Comparison of ENCODE assay signal across 20 mouse cellular contexts in genomic region chr17:25946349-25946748, GRCm38 (mm10). TPM values are rescaled to one million over a fixed set of nuclear protein-coding genes. Genes with fewer than 3 reads are reported as not detected.
DNase-seq lines count a peak whose midpoint lies in the region; ATAC-seq and TF ChIP-seq lines count a peak whose summit lies in the region.
"Had no signal": no experiment of that assay in that cellular context is flagged by ENCODE, and none has a peak within 500 bp of the region (broad histone marks: within the 10 kb centered on the region; RNA-seq: fewer than 3 reads in every experiment).

No protein-coding gene starts in this region.

- no peaks in the 10 kb centered on the region for H3K9me3 ChIP-seq in liver, embryonic 13.5 days (replicated peaks)
- H3K9me3 ChIP-seq: forebrain, embryonic 13.5 days; heart, embryonic 15.5 days; hindbrain, embryonic 12.5 days had no signal

- ATAC-seq in erythroblast, adult 5-6 weeks (replicated peaks; ENCODE audit: low FRiP score, poor library complexity, severe bottlenecking): 0 out of 2 replicates have a peak, but pooled peaks have one; percentile 11
- peak; percentile 38 for ATAC-seq in liver, embryonic 13.5 days (ENCODE audit: low read depth)
- ATAC-seq: activated CD4-positive, CD25-positive, alpha-beta regulatory T cell, adult 4 months; forebrain, embryonic 13.5 days had no signal

- peaks cover 4% of the 10 kb centered on the region; the same call in 1 of the 2 replicates for H3K4me1 ChIP-seq in kidney, adult 2 months (ENCODE audit: control insufficient read depth, insufficient read depth, low read length)
- H3K4me1 ChIP-seq in liver, embryonic 13.5 days (replicated peaks): peaks cover 72% of the 10 kb centered on the region
- H3K4me1 ChIP-seq in cerebellum, adult 2 months (ENCODE audit: control insufficient read depth, insufficient read depth, low read length): peaks cover 12% of the 10 kb centered on the region

- no peaks in the 10 kb centered on the region for H3K36me3 ChIP-seq in kidney, adult 2 months (ENCODE audit: control insufficient read depth, insufficient read depth, low read length)
- no peaks in the 10 kb centered on the region for H3K36me3 ChIP-seq in liver, embryonic 13.5 days
- H3K36me3 ChIP-seq: heart, embryonic 15.5 days; hindbrain, embryonic 12.5 days had no signal

- no peak overlapping the region for H3K4me3 ChIP-seq in kidney, adult 2 months (ENCODE audit: insufficient read depth, low read depth, low read length)
- H3K4me3 ChIP-seq in liver, embryonic 13.5 days (replicated peaks): peak overlapping the region; percentile 24
- H3K4me3 ChIP-seq in cerebellum, adult 2 months (replicated peaks; ENCODE audit: insufficient read depth, low read depth, low read length): no peak overlapping the region
- H3K4me3 ChIP-seq: forebrain, embryonic 13.5 days; heart, embryonic 15.5 days; hindbrain, embryonic 12.5 days had no signal

- 75% methylated on average over 7 of the region's 7 CpGs for WGBS in kidney, adult 2 months
- 28% methylated on average over 7 of the region's 7 CpGs for WGBS in liver, embryonic 13.5 days (ENCODE audit: insufficient replicate concordance)
- WGBS in cerebellum, adult 2 months: 68% methylated on average over 7 of the region's 7 CpGs

- peak overlapping the region; percentile 43 for H3K27ac ChIP-seq in kidney, adult 2 months (ENCODE audit: insufficient read depth, low read depth, low read length)
- peak overlapping the region; percentile 100 for H3K27ac ChIP-seq in liver, embryonic 13.5 days
- H3K27ac ChIP-seq in cerebellum, adult 2 months (ENCODE audit: insufficient read depth, low read length): no peak overlapping the region
- H3K27ac ChIP-seq: forebrain, embryonic 13.5 days; heart, embryonic 15.5 days; hindbrain, embryonic 12.5 days had no signal

- peak overlapping the region; percentile 99 for H3K9ac ChIP-seq in liver, embryonic 13.5 days
- H3K9ac ChIP-seq: forebrain, embryonic 13.5 days; heart, embryonic 15.5 days; hindbrain, embryonic 12.5 days had no signal

- no peak for TF ChIP-seq CTCF in kidney, adult 2 months (conservative IDR thresholded peaks at IDR 0.05; ENCODE audit: insufficient read depth, insufficient read length, low read depth, low read length)
- no peak for TF ChIP-seq CTCF in cerebellum, adult 2 months (IDR thresholded peaks at IDR 0.05; ENCODE audit: borderline replicate concordance, insufficient read depth, low read depth, low read length)

- DNase-seq in cerebellum, adult 11-12 months: peak; percentile 39
- no peak for DNase-seq in cerebellum, postnatal 14 days
- DNase-seq in kidney, adult 2 months: no peak
- DNase-seq in kidney, adult 11 months: no peak
- peak; percentile 54 for DNase-seq in liver, embryonic 13.5 days
- DNase-seq in adrenal gland, postnatal 10 days: no peak
- no peak for DNase-seq in cerebellum, adult 2 months
- DNase-seq: cerebellum, adult 18-20 months; gastrocnemius, postnatal 36 days; lung, adult 18-20 months; right cerebral cortex, postnatal 25 days; thymus, adult 18-20 months had no signal

- no peak for TF ChIP-seq POLR2A in kidney, adult 2 months (IDR thresholded peaks at IDR 0.05; ENCODE audit: low read depth, low read length)
- TF ChIP-seq POLR2A in cerebellum, adult 2 months (IDR thresholded peaks at IDR 0.05; ENCODE audit: borderline replicate concordance, insufficient read depth, low read length): no peak

- H3K27me3 ChIP-seq in kidney, adult 2 months (replicated peaks; ENCODE audit: control insufficient read depth, insufficient read depth, low read length): no peaks in the 10 kb centered on the region
- peaks cover 22% of the 10 kb centered on the region for H3K27me3 ChIP-seq in liver, embryonic 13.5 days
- H3K27me3 ChIP-seq in cerebellum, adult 2 months (ENCODE audit: control insufficient read depth, insufficient read depth, low read length): no peaks in the 10 kb centered on the region

- peak overlapping the region; percentile 85 for H3K4me2 ChIP-seq in liver, embryonic 13.5 days
- H3K4me2 ChIP-seq: forebrain, embryonic 13.5 days; heart, embryonic 15.5 days; hindbrain, embryonic 12.5 days had no signal

RNA-seq across cellular contexts. Expression of gene Nhlrc4, which starts 1.6 kb away (rescaled TPM):
- polyA plus RNA-seq in kidney, adult 2 months (2012; rRNA removed): 16.0 and 21.0 TPM in 2 replicates
- total RNA-seq in erythroblast, adult 5-6 weeks (2015; ENCODE audit: low replicate concordance): 49.2 and 66.7 TPM in 2 replicates
- total RNA-seq in erythroblast, adult 5-6 weeks (2017; ENCODE audit: low replicate concordance): 40.7 and 62.0 TPM in 2 replicates
- 5.1 and 7.2 TPM in 2 replicates for polyA plus RNA-seq in liver, embryonic 13.5 days (2015; fragmentation: Nextera tagmentation; extraction: Ambion mirVana)
- total RNA-seq in adrenal gland, postnatal 10 days (2021): 1 to 10 TPM in 1 of 2 experiments, under 1 TPM in 1; 0.30 to 1.4 TPM
- 1.9 and 2.5 TPM in 2 replicates for polyA plus RNA-seq in cerebellum, adult 2 months (2012; rRNA removed)
- total RNA-seq: gastrocnemius, postnatal 36 days; megakaryocyte-erythroid progenitor cell, adult 5-6 weeks had no signal
- polyA plus RNA-seq: activated CD4-positive, CD25-positive, alpha-beta regulatory T cell, adult 4 months; forebrain, embryonic 13.5 days; hindbrain, embryonic 12.5 days had no signal

RNA-seq across cellular contexts. Expression of gene Pigq, which starts 1.6 kb away (rescaled TPM):
- 236 and 270 TPM in 2 replicates for polyA plus RNA-seq in kidney, adult 2 months (2012; rRNA removed)
- total RNA-seq in erythroblast, adult 5-6 weeks (2015; ENCODE audit: low replicate concordance): 1,336 and 1,664 TPM in 2 replicates
- 1,480 and 1,728 TPM in 2 replicates for total RNA-seq in erythroblast, adult 5-6 weeks (2017; ENCODE audit: low replicate concordance)
- 126 and 152 TPM in 2 replicates for polyA plus RNA-seq in liver, embryonic 13.5 days (2015; fragmentation: Nextera tagmentation; extraction: Ambion mirVana)
- total RNA-seq in adrenal gland, postnatal 10 days (2021): 100 to 1,000 TPM; 101 to 118 TPM
- polyA plus RNA-seq in cerebellum, adult 2 months (2012; rRNA removed): 170 and 191 TPM in 2 replicates

RNA-seq across cellular contexts. Expression of gene A930017K11Rik, which starts 6.0 kb away (rescaled TPM):
- 7.2 and 8.3 TPM in 2 replicates for polyA plus RNA-seq in kidney, adult 2 months (2012; rRNA removed)
- not detected in 2 replicates for total RNA-seq in erythroblast, adult 5-6 weeks (2015; ENCODE audit: low replicate concordance)
- not detected in 2 replicates for total RNA-seq in erythroblast, adult 5-6 weeks (2017; ENCODE audit: low replicate concordance)
- 0.24 and 0.32 TPM in 2 replicates for polyA plus RNA-seq in liver, embryonic 13.5 days (2015; fragmentation: Nextera tagmentation; extraction: Ambion mirVana)
- total RNA-seq in adrenal gland, postnatal 10 days (2021): not detected
- 13.4 and 14.0 TPM in 2 replicates for polyA plus RNA-seq in cerebellum, adult 2 months (2012; rRNA removed)
- total RNA-seq: adrenal gland, postnatal 14 days; gastrocnemius, postnatal 36 days had no signal
- polyA plus RNA-seq: activated CD4-positive, CD25-positive, alpha-beta regulatory T cell, adult 4 months; forebrain, embryonic 13.5 days; spleen, adult 2 months had no signal

RNA-seq across cellular contexts. Expression of gene Rab40c, which starts 26.8 kb away (rescaled TPM):
- 31.3 and 34.8 TPM in 2 replicates for polyA plus RNA-seq in kidney, adult 2 months (2012; rRNA removed)
- total RNA-seq in erythroblast, adult 5-6 weeks (2015; ENCODE audit: low replicate concordance): 2.3 and 6.7 TPM in 2 replicates
- total RNA-seq in erythroblast, adult 5-6 weeks (2017; ENCODE audit: low replicate concordance): 1.2 and 1.5 TPM in 2 replicates
- polyA plus RNA-seq in liver, embryonic 13.5 days (2015; fragmentation: Nextera tagmentation; extraction: Ambion mirVana): 6.5 and 7.0 TPM in 2 replicates
- total RNA-seq in adrenal gland, postnatal 10 days (2021): 10 to 100 TPM; 16.9 to 25.6 TPM
- polyA plus RNA-seq in cerebellum, adult 2 months (2012; rRNA removed): 70.0 and 74.6 TPM in 2 replicates

RNA-seq across cellular contexts. Expression of gene Capn15, which starts 39.2 kb away (rescaled TPM):
- 24.0 and 31.6 TPM in 2 replicates for polyA plus RNA-seq in kidney, adult 2 months (2012; rRNA removed)
- total RNA-seq in erythroblast, adult 5-6 weeks (2015; ENCODE audit: low replicate concordance): 1.2 and 1.5 TPM in 2 replicates
- total RNA-seq in erythroblast, adult 5-6 weeks (2017; ENCODE audit: low replicate concordance): 1.4 and 2.4 TPM in 2 replicates
- 11.1 and 12.3 TPM in 2 replicates for polyA plus RNA-seq in liver, embryonic 13.5 days (2015; fragmentation: Nextera tagmentation; extraction: Ambion mirVana)
- 10 to 100 TPM; 15.8 to 16.2 TPM for total RNA-seq in adrenal gland, postnatal 10 days (2021)
- 88.7 and 92.8 TPM in 2 replicates for polyA plus RNA-seq in cerebellum, adult 2 months (2012; rRNA removed)

Comparison
In these comparisons a context has a peak if more than half of its experiments do, and no peak if none do; other contexts are left out.
1. DNase-seq: peak in cerebellum, adult 11-12 months (single experiment) and liver, embryonic 13.5 days (single experiment); none in cerebellum, postnatal 14 days (0 of 2), kidney, adult 2 months (single experiment), kidney, adult 11 months (single experiment), adrenal gland, postnatal 10 days (single experiment) and cerebellum, adult 2 months (0 of 2).